Mouse (Mus musculus) kidney, adult 9 months (tissue): ENCODE results near the gene Tbc1d10a.
A peak's percentile ranks its signal among the peaks of the same experiment; 100 is the strongest.

ENCODE experiments used
- DNase-seq: peaks from one replicate; pipeline ENCODE4 v3.0.0; 2022

Tbc1d10a gene

DNA sequence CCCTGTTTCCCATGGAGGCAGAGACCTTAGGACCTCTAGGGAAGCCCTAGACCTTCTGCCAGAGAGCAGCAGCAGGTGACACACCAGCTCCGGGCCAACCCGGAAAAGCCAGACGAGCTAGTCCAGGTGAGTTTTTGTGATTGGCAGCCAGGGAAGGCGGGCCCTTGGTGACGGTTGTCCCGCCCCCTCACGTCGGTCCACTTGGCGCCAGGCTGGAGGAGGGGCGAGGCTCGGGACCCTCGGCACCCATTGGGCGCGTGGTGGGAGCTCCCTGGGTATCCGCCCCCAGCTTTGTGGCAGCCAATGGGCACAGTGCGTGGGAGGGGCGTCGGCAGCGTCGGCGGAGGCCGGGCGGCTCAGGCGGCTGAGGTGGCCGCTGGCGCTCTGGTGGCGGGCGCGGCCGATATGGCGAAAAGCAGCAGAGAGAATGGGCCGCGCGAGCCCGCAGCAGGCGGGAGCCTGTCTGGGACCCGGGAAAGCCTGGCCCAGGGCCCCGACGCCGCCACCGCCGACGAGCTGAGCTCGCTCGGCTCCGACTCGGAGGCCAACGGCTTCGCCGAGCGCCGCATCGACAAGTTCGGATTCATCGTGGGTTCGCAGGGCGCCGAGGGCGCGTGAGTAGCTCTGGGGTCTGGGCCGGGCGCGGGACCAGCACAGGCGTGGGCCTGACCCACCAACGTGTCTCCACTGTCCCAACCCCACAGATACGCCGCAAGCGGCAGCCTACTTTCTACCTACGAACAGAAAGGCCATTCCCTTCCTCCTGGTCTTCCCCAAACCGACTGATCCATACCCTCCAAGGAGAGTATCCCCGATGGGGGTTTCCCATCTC, at the start of gene Tbc1d10a:
Tbc1d10a (plus strand) TSS at position 304 of the 832 bp plus-strand sequence.
- peak; percentile 99 for DNase-seq

DNA sequence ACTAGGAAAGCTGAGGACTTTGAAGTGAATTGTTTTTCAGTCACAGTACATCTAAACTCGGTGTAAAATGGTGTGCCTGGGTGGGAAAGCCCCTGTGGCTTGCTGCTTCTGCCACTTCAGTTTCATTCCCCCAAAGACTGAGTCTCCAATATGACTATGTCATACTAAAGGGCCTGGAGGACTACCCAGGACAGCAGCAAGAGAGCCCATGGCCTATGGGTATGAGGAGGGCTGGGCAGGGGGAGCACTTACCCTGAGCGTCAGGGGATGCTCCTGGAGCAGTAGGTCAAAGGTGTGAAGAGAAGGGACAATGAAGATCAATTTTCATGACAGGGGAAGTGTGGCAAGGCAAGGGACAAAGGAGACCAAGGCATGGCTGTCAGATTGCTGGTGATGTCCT, 47.6 kb upstream of the Tbc1d10a start:
- DNase-seq, result no peak

DNA sequence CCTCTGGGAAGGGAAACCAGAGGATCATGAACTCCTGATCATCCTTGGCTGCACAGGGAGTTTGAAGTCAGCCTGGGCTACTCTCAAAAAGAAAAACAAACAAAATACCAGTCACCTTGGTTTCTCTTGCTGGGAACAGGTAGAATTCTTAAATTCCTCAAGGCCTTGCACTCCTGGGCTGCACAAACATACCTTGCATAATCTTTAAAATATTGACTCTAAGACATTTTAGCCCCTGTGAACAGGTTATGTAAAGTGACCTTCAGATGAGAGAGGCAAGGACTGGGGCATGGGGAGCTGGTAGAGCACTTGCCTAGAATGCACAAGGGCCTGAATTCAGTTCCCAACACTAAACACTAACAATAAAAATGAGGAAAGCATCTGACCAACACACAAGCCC, 45.1 kb upstream of the Tbc1d10a start:
- DNase-seq, result no peak

- no peak for DNase-seq
These were observed 44.2 kb upstream of the Tbc1d10a start for GRCm38 (mm10) chr11:4142352-4142751.

GRCm38 (mm10) chr11:4143281-4144062, 43.1 kb upstream of the Tbc1d10a start:
- no peak for DNase-seq

DNA sequence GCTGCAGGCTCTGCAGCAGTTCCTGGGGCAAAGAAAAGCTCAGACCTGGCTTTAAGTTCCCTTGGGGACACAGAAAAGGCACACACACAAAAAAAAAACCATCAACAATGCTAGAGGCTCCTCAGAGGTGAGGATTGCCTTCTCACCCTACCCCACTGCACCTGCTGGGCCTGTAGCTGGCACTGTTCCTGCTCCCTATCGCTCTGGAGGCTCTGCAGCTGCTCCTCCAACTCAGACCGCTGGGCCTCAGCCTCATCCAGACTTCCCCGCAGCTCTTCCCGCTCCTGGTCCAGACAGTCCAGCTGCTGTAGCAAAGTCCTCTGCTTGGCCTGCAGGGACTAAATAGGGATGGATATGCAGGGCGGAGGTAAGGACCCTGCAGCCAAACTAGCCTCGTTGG, 40.2 kb upstream of the Tbc1d10a start:
- DNase-seq, result no peak

DNA sequence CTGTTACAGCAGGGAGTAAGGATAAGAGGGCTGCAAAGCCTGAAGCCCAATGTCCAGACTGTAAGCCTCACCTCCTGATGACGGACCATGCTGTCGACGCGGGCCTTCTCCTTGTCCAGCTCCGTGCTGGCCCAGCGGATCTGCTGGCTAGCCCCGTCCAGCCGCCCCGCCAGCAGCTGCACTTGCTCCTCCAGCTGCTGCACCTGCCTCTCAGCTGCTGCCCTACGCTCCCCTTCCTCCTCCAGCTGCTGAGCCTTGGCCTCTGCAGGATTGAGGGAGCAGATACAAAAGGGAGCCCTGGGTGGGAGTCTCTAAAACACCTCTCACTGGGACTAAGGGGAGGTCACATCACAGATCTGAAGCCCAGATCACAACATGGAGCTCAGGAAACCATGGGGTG, 39.5 kb upstream of the Tbc1d10a start:
- no peak for DNase-seq

- DNase-seq, result peak; percentile 55
These were observed 38.5 kb upstream of the Tbc1d10a start for GRCm38 (mm10) chr11:4148120-4148519.

DNA sequence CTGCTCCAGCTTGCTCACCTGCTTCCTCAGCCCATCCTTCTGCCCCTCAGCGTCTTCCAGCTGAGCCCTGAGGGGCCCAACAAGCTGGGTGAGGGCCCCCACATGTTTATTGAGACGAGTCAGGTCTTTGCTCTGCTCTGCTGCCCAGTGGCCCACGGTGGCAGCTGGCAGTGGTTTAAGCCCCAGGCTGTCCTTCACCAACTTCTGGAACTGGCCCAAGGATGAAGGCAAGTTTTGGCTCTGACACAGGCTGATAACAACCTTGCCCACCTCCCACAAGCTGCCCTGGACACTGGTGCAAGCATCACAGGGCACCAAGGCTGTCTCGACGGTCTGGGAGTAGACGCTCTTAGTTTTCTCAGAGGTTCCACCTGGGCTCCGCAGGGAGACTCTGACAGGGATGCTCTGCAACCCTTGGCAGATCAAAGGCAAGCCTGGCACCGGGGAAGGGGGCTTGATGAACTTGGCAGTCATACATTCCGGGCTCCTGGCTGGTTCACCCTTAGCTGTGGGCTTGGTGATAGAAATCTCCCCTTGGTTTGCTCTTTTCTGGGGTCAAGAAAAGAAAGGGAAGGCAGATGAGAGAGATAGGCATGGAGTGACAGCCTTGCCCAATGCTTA, 37.9 kb upstream of the Tbc1d10a start:
- no peak for DNase-seq

GRCm38 (mm10) chr11:4149886-4150285, 36.7 kb upstream of the Tbc1d10a start:
- DNase-seq, result no peak

DNA sequence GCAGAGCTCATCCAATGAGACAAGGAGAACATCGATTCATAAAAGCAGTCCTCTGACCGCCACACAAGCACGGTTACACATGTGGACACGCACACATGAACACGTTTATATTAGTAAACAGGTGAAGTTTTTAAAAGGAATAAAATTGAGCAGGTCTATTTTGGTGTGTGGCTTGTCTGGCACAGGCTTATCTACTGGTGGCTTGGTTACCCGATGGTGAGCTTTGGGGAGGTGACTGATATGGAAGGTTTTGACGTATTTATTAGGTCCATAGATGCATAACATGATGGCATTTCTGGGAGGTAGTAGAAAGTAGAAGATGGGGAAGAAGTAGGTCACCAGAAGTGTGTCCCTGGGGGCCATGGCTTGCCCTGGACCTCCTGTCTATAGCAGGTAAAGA, 32.9 kb upstream of the Tbc1d10a start:
- DNase-seq, result no peak

- DNase-seq, result no peak
These were observed 30.9 kb upstream of the Tbc1d10a start for GRCm38 (mm10) chr11:4155641-4156040.

GRCm38 (mm10) chr11:4158676-4159075, 27.9 kb upstream of the Tbc1d10a start:
- DNase-seq, result peak; percentile 71

DNA sequence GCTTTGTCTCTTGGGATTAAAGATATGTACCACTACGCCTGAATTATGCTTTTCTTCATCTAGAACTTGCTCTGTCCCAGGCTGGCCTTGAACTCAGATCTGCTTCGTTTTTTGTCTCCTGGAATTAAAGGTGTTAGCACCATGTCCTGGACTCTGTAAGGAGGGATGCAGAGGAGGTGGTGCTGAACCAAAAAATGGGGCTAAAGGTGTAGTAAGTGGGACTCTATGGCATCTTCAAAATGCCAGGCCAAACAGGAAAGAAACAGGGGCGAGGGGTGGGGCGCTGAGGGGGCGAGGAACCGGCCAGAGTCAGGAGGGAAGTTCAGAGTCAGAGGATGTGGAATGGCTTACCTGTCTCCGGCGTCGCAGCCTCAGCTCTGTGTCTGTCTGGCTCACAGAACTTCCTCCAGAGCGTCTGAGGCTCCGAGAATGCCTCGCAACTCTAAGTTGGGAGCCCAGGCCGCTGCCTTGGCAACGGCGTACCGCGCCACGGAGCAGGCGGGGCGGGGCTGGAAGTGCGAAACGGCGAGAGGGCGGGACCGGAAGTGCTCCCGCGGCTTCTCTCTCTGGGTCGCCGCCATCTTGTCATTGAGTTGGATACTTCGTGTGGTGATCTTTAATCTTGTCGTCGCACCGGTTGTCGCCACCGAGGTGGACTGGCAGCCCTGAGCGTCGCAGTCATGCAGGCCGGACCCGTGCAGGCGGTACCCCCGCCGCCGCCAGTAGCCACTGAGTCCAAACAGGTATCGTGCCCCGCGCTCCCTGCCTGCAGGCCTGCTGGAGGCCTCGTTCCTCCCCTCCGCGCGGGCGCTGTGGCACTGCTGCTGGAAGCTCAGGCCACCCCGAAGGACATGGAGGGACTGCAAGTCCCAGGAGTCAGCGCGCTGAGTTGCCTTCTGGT, 26.5 kb upstream of the Tbc1d10a start, which contains the start of the genes Ccdc157 and Sf3a1:
Ccdc157 (minus strand) TSS at position 486 of the 901 bp plus-strand sequence.
Sf3a1 (plus strand) TSS at position 543 of the 901 bp plus-strand sequence.
- peak; percentile 94 for DNase-seq

DNA sequence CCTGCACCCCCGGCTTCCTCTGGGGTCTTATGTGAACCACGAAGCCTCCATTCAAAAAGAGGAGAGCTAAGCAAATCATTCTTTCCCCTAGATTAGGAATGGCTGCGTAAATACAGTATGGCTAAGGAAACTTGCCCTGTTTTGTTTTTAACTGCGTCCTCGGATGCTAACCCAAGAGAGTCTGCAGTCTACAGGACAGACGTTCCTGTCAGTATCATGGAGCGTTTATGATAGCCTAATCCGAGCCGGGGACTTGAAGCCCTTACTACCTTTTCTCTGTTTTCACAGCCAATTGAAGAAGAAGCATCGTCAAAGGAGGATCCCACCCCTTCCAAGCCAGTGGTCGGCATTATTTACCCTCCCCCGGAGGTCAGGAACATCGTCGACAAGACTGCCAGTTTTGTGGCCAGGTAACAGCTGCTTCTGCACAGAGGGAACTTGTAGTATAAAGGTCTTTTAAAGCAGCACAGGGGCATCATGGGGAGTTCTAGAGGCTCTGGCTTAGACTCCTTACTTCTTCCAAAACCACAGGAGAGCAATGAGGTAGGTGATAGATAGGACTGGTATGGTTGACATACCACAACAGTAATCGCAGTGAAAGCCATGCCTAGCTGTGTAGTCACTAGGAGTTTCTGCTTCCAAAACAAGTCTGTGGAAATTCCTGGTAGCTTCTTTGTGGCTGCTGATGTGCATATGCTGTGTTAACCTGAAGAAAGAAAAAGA, 25.7 kb upstream of the Tbc1d10a start:
- no peak for DNase-seq

- DNase-seq, result no peak
These were observed 21.9 kb upstream of the Tbc1d10a start for GRCm38 (mm10) chr11:4164701-4165100.

DNA sequence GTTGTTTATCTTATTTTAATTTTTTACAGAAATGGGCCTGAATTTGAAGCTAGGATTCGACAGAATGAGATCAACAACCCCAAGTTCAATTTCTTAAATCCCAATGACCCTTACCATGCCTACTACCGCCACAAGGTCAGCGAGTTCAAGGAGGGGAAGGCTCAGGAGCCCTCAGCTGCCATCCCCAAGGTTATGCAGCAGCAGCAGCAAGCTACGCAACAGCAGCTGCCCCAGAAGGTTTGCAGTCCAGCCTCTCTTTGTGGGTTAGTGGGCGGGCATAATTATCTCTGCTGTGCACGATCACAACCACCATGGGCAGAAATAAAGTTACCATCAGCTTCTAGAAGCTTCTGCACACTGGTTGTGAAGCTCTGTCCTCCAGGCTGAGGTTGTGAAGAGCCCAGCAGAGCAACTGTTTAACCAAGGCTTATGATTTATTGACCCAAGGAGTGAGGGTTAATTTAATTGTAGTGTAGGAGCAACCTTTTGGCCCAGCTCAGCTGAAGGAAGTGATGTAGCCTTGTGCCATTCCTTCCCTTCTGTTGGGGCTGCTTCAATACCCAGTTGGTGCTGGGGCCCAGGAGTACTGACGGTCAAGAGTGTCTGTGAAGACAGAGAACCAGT, 20.0 kb upstream of the Tbc1d10a start:
- DNase-seq, result peak; percentile 62

GRCm38 (mm10) chr11:4174586-4174985, 12.0 kb upstream of the Tbc1d10a start:
- DNase-seq, result peak; percentile 67

DNA sequence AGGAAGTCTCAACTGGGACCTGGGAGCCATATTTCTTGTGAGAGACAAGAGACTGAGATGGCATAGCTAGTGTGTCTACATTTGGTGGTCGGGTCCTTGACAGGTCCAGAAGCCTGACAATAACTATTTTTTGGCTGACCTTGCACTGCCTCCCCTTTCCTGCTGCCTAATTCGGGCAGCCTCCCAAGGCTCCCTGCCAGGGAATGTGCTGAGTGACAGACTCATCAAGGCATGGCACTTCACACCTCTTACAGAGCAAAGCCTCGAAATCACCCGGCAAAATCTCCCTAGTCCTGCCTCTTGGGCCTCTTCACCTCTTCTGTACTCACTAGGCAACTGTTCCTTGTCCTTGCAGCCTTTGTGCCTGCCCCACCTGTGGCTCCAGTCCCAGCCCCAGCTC, 8.9 kb upstream of the Tbc1d10a start:
- DNase-seq, result peak; percentile 20

GRCm38 (mm10) chr11:4182061-4182460, 4.5 kb upstream of the Tbc1d10a start:
- DNase-seq, result peak; percentile 25

DNA sequence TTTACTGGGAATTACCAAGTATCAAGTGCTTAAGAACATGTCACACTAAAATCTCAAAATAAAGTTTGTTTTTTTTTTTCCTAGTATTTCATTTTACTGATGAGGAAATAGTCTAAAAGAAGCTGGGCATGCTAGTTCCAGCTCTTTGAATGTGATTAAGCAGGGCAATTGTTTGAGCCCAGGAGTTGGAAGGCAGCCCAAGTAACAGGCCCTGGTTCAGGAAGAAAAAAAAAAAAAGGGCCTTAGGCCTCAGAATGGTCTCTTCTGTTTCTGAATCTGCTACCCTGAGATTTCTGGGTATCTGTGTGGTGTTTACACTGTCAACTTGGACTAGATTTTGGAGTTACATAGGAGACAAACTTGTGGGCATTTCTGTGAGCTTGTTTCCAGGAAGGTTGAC, 3.1 kb upstream of the Tbc1d10a start:
- peak; percentile 32 for DNase-seq
